Mouse (Mus musculus) gastrocnemius, postnatal 4 days (tissue): Measurements from ENCODE around the gene Esp18. TPM values are rescaled to one million over a fixed set of nuclear protein-coding genes. Genes with fewer than 3 reads are reported as not detected.

ENCODE experiments used
- DNase-seq, 2 experiments: peaks; one replicate each; pipeline ENCODE4 v3.0.0; 2021 to 2022; ENCODE audit warnings: low spot score in 2 of 2, mixed read lengths in 2 of 2
- long read RNA-seq, 2 experiments: library from polyadenylated mRNA; stranded (forward); transcript quantifications; one replicate each; pipeline ENCODE4 v2.0.0; 2021
- microRNA-seq: library from miRNA; unstranded; fragments of <30 nt; microRNA quantifications from one replicate; pipeline ENCODE4 v1.2.0, GENCODE M21; 2021
- total RNA-seq, 2 experiments: library from RNA; stranded (reverse); gene quantifications; 2 replicates each; pipeline ENCODE4 v1.2.3; 2021

Esp18 gene
- total RNA-seq: not detected
- long read RNA-seq, experiment 1: 0 reads
- long read RNA-seq, experiment 2: 0 reads

DNA sequence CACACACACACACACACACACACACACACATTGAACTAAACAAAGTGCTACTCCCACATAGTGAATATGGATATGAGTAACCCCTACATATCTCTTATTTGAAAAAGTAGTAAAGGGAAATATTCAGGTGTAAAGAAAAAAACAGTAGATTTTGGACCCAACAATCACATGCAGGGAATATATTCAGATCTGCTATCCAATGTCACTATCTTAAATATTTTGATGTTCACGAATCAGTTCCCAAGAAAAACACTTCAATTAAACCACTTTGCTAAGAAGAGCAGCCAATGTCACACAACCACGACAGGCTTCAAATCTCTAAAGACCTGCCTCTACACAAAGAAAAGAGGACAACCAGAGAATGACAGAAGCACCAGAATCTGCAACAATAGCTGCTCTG lies at the start of gene Esp18:
Esp18 (plus strand) TSS at position 301 of the 400 bp plus-strand sequence.
- no peak for DNase-seq

DNA sequence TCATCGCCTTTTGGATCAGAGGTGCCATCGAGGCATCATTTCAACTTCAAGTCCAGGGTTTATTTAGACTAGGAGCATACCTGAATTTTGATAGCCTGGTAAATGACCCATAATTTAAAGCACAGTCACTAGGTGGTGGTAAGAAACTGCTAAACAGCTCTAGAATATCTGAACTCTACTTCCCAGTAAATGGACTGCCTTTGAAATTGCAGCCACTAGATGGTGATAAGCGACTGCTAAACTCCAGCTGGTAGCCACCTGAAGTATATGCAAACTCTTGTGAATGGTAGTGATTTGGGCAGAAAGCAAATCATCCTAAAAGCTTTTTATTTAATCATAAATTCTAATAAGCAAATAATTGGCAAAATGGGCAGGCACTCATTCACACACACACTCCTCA lies 42.8 kb upstream of the Esp18 start:
- DNase-seq: no peak

Small RNA genes lying within 50 kb of the gene (microRNA-seq; reads per million reads assigned to microRNA genes)
- gene Gm26429: not detected

Other genes starting within 250 kb of the Esp18 start
- gene Esp16, start 129.8 kb downstream of the Esp18 start, total RNA-seq: not detected
- not detected for gene Esp15, start 234.6 kb downstream of the Esp18 start, total RNA-seq